Mouse (Mus musculus) forebrain, embryonic 11.5 days (tissue): Measurements from ENCODE around the gene Pou2f3. TPM values are rescaled to one million over a fixed set of nuclear protein-coding genes. Genes with fewer than 3 reads are reported as not detected.

Experiments
- ATAC-seq: fragments of 200-750 bp; cut with Nextera tagmentation; replicated peaks from 2 replicates; pipeline ENCODE4 v1.8.0; 2017; ENCODE audit warnings: moderate TSS enrichment; ENCODE audit not compliant: low FRiP score
- DNase-seq: peaks from one replicate; pipeline ENCODE4 v3.0.0-alpha.2; 2017; ENCODE audit warnings: low spot score
- H3K27ac ChIP-seq: fragments of 300-500 bp; sonication (generic); 2 replicates; pipeline ENCODE4 v1.5.1; 2014; ENCODE audit warnings: low read depth, low read length
- H3K27me3 ChIP-seq: fragments of 300-500 bp; sonication (generic); 2 replicates; pipeline ENCODE4 v1.6.1; 2014; ENCODE audit warnings: mild to moderate bottlenecking, low read length, mixed read lengths; ENCODE audit not compliant: control insufficient read depth, insufficient read depth
- H3K36me3 ChIP-seq: fragments of 300-500 bp; sonication (generic); 2 replicates; pipeline ENCODE4 v1.6.1; 2014; ENCODE audit warnings: mild to moderate bottlenecking, low read length, moderate library complexity, mixed read lengths; ENCODE audit not compliant: control insufficient read depth, insufficient read depth
- H3K4me1 ChIP-seq: fragments of 300-500 bp; sonication (generic); replicated peaks from 2 replicates; pipeline ENCODE4 v1.6.1; 2014; ENCODE audit warnings: low read length, mixed read lengths; ENCODE audit not compliant: control insufficient read depth, insufficient read depth
- H3K4me2 ChIP-seq: fragments of 300-500 bp; sonication (generic); 2 replicates; pipeline ENCODE4 v1.6.1; 2014; ENCODE audit warnings: low read depth, mild to moderate bottlenecking, low read length, moderate library complexity, mixed read lengths; ENCODE audit not compliant: severe bottlenecking
- H3K4me3 ChIP-seq: fragments of 300-500 bp; sonication (generic); 2 replicates; pipeline ENCODE4 v1.5.1; 2014; ENCODE audit warnings: low read depth, low read length
- H3K9ac ChIP-seq: fragments of 300-500 bp; sonication (generic); 2 replicates; pipeline ENCODE4 v1.6.1; 2014; ENCODE audit warnings: low read length
- H3K9me3 ChIP-seq: fragments of 300-500 bp; sonication (generic); 2 replicates; pipeline ENCODE4 v1.6.1; 2016; ENCODE audit warnings: low read length, mixed read lengths; ENCODE audit not compliant: control insufficient read depth
- WGBS: fragments of 180-500 bp; shearing (Covaris S2); extraction: QIAGEN DNeasy Blood & Tissue Kit; methylation state at CpG from one replicate; pipeline ENCODE4 v1.1.7; 2014; 5-methylcytosine and 5-hydroxymethylcytosine counted together
- polyA plus RNA-seq: library from polyadenylated mRNA; unstranded; fragments of >200 nt; fragmentation: Nextera tagmentation; extraction: Ambion mirVana; gene quantifications from 2 replicates; pipeline ENCODE4 v1.2.1, GENCODE M21; 2014

Gene Pou2f3
- polyA plus RNA-seq, 1 experiment from 2014 or later, result not detected

- no peaks in the 10 kb centered on the region for H3K36me3 ChIP-seq
- no peak for DNase-seq
- no peak overlapping the region for H3K4me2 ChIP-seq
Observed at GRCm38 (mm10) chr9:43101936-43102595, 108.1 kb downstream of the Pou2f3 start.

DNA sequence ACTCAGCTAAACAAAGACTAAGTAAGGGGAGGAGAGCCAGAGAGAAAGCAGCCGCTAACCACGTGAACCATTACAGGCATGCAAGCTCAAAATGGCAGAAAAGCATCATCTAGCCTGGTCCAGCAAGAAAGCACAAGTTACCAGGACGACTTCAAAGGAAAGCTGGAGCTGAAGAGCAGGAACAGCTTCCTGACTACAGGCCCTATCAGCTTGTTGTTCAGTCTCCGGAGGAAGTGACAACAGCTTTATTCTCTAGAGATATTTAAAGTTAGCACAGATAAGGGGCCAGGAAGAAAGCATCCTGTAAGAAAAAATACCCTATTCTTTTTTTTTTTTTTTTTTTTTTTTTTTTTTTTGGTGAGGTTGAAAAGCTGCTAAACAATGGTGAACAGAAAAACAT is 111.2 kb downstream of the Pou2f3 start:
- DNase-seq (no peak), ATAC-seq (no peak)
- Histone ChIP-seq H3K4me3 (no peak overlapping the region), H3K4me2 (no peak overlapping the region), H3K4me1 (no peaks in the 10 kb centered on the region; the same call in 1 of the 2 replicates), H3K9me3 (no peaks in the 10 kb centered on the region), H3K9ac (no peak overlapping the region), H3K27me3 (no peaks in the 10 kb centered on the region), H3K27ac (no peak overlapping the region), H3K36me3 (no peaks in the 10 kb centered on the region)
- 74% methylated on average over 4 of the region's 4 CpGs for WGBS

More at GRCm38 (mm10) chr9:43101936-43102595, 108.1 kb downstream of the Pou2f3 start:
- 77% methylated on average over 8 of the region's 8 CpGs for WGBS
- ATAC-seq, result no peak
- no peaks in the 10 kb centered on the region for H3K27me3 ChIP-seq
- no peaks in the 10 kb centered on the region for H3K9me3 ChIP-seq
- no peaks in the 10 kb centered on the region; the same call in 1 of the 2 replicates for H3K4me1 ChIP-seq
- no peak overlapping the region; the same call in 1 of the 2 replicates for H3K4me3 ChIP-seq
- H3K27ac ChIP-seq, result no peak overlapping the region
- H3K9ac ChIP-seq, result no peak overlapping the region

- no peak overlapping the region for H3K27ac ChIP-seq
- no peaks in the 10 kb centered on the region; the same call in 1 of the 2 replicates for H3K4me1 ChIP-seq
Observed at GRCm38 (mm10) chr9:43097801-43098557, 112.2 kb downstream of the Pou2f3 start.

DNA sequence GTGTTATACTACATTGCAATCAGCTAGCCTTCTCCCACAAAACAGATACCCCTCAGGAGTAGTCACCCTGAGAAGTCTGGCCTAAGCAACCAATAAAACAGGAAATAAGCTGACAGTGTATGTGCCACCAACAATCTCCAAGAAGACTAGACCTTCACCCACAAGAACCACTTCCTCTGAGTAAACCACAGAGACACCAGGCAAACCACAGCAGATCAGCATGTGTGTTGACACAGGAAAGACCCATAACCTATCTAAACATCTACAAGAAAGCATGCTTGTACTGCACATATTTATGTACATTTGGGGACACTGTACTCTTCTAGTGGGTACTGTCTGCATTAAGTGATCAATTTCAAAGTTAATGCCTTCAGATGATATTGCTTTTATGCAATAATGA is 113.8 kb downstream of the Pou2f3 start:
- Histone ChIP-seq H3K27ac (no peak overlapping the region), H3K36me3 (no peaks in the 10 kb centered on the region), H3K9ac (no peak overlapping the region), H3K27me3 (no peaks in the 10 kb centered on the region), H3K4me1 (no peaks in the 10 kb centered on the region), H3K9me3 (no peaks in the 10 kb centered on the region), H3K4me3 (no peak overlapping the region), H3K4me2 (no peak overlapping the region)
- no peak for DNase-seq
- ATAC-seq, result no peak

More at GRCm38 (mm10) chr9:43097801-43098557, 112.2 kb downstream of the Pou2f3 start:
- H3K36me3 ChIP-seq, result no peaks in the 10 kb centered on the region
- H3K4me2 ChIP-seq, result no peak overlapping the region
- no peaks in the 10 kb centered on the region for H3K27me3 ChIP-seq
- 86% methylated on average over 3 of the region's 3 CpGs for WGBS
- H3K4me3 ChIP-seq, result no peak overlapping the region
- H3K9me3 ChIP-seq, result no peaks in the 10 kb centered on the region
- H3K9ac ChIP-seq, result no peak overlapping the region
- ATAC-seq (no peak), DNase-seq (no peak)

GRCm38 (mm10) chr9:43094828-43095227 is 115.3 kb downstream of the Pou2f3 start:
- H3K9me3 ChIP-seq, result no peaks in the 10 kb centered on the region
- no peak overlapping the region for H3K9ac ChIP-seq
- WGBS, result 92% methylated on average over 4 of the region's 4 CpGs
- no peaks in the 10 kb centered on the region for H3K36me3 ChIP-seq
- no peaks in the 10 kb centered on the region for H3K27me3 ChIP-seq
- H3K27ac ChIP-seq, result no peak overlapping the region
- no peak for ATAC-seq
- no peaks in the 10 kb centered on the region for H3K4me1 ChIP-seq
- no peak overlapping the region for H3K4me3 ChIP-seq
- H3K4me2 ChIP-seq, result no peak overlapping the region
- DNase-seq, result no peak

- H3K4me3 ChIP-seq, result no peak overlapping the region
- no peak for ATAC-seq
- H3K4me1 ChIP-seq, result no peaks in the 10 kb centered on the region
- 89% methylated on average over 3 of the region's 3 CpGs for WGBS
- no peak for DNase-seq
- H3K27ac ChIP-seq, result no peak overlapping the region
- H3K9me3 ChIP-seq, result no peaks in the 10 kb centered on the region
- no peaks in the 10 kb centered on the region for H3K36me3 ChIP-seq
- H3K27me3 ChIP-seq, result no peaks in the 10 kb centered on the region
- H3K4me2 ChIP-seq, result no peak overlapping the region
- H3K9ac ChIP-seq, result no peak overlapping the region
Observed at GRCm38 (mm10) chr9:43093803-43094202, 116.4 kb downstream of the Pou2f3 start.

- DNase-seq (no peak), ATAC-seq (no peak)
- Histone ChIP-seq H3K4me3 (no peak overlapping the region), H3K27me3 (no peaks in the 10 kb centered on the region), H3K9me3 (no peaks in the 10 kb centered on the region), H3K9ac (no peak overlapping the region), H3K27ac (no peak overlapping the region), H3K36me3 (no peaks in the 10 kb centered on the region), H3K4me2 (no peak overlapping the region), H3K4me1 (no peaks in the 10 kb centered on the region)
- 93% methylated on average over 1 of the region's 1 CpGs for WGBS
Observed at GRCm38 (mm10) chr9:43085686-43086285, 124.4 kb downstream of the Pou2f3 start.

GRCm38 (mm10) chr9:43084496-43085362 is 125.4 kb downstream of the Pou2f3 start:
- WGBS, result 82% methylated on average over 7 of the region's 7 CpGs
- Histone ChIP-seq H3K27ac (no peak overlapping the region), H3K4me2 (no peak overlapping the region), H3K27me3 (no peaks in the 10 kb centered on the region), H3K9me3 (no peaks in the 10 kb centered on the region), H3K9ac (no peak overlapping the region), H3K4me3 (no peak overlapping the region), H3K36me3 (no peaks in the 10 kb centered on the region), H3K4me1 (no peaks in the 10 kb centered on the region)
- DNase-seq (no peak), ATAC-seq (no peak)
